Mouse (Mus musculus): ENCODE results near the gene Acot13.
"Not testable (repeated sequence)": the region's sequence is repeated elsewhere in the genome, so short reads cannot be mapped to it uniquely, and the experiment has no call there.

Acot13 gene

DNA sequence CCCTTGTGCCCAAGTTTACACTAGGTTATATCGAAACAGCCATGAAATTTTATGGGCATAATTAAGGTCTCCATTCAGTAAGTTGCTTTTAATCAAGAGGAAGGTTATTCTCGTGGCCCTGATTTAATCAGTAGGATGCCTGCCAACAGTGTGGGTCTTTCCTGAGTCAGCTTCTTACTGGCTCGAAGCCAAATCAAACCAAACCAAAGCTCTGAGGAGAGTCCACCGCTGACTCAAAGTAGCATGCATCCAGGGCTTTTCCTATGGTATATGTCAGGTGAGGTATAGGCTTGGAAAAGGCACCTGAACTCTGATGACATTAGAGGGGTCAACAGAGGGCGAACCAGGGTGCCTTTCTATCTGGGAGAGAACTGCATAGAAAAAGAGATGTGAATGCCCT is 49.4 kb downstream of the Acot13 start:
- peak in 1 of 2 experiments; percentile 34 for DNase-seq

DNA sequence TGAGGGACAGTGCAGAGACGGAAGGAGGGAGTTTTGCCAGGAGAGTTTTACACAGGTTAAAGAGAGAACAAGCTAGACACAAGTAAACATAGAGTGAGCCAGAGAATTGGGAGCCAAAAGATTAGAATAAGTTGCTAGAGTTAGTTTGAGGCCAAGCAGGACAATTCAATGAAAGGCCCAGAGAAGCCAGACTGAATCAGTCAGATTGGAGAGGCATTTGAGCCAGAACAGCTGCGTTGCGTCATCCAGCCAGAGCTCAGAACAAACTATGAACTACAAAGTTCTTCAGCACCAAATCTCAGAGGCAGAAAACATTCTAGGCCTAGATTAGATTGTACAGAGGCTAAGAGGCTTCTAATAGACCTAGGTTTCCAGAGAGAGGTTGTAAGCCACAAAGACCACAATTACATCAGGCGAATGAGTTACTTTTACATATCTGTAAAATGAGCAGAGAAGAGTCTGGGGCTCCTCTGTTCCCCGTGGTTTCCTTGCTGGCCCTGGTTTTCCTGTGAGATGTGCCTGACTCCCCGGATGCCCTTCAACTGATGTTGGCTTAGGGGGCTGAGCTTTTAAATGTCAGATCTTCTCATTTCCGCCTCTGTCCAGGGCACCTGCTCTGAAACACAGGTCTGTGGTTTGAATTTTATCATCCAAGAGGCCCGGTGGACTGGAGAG is 52.5 kb downstream of the Acot13 start:
- no peak for DNase-seq

DNA sequence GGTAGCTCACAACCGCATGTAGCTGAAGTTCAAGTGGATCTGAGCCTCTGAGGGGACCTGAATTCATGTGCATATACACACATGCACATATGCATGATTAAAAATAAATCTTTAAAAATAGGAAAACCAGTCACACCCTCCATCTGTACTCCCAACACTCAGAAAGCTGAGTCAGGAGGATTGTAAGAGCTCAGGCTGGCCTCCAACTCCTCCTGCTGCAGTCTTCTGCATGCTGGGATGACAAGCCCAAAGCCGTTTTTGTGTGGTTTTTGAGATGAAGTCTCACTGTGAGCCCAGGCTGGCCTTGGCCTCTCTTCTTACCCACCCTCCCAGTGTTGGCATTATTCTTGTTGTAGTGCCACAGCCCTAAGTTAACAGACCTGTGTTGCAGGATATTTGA is 53.3 kb downstream of the Acot13 start:
- no peak for DNase-seq

DNA sequence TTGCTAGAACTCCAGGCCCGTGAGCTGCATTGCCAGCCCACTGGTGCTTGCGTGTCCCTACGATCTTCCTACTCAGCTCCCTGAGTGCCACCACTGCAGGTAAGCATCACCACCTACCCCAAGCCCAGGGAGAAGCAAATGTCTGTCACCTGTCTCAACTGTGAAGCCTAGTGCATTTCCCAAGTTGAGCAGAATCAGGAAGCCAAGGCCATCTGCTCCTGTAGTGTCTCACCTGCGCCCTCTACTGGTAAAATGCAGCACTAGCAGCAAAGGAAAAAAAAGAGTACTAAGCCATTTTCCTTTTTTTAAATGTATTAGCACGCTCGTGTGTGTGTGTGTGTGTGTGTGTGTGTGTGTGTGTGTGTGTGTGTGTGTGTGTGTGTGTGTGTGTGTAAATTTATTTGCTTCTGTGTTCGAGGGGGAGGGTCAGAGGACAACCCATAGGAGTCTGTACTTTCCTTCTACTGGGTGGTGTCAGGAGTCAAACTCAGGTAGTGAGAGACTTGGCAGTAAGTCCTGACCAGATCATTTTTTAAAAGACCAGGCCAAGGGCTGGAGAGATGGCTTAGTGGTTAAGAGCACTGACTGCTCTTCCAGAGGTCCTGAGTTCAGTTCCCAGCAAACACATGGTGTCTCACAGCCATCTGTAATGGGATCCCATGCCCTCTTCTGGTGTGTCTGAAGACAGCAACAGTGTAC is 55.0 kb downstream of the Acot13 start:
- peak; percentile 61 to 71 for DNase-seq

DNA sequence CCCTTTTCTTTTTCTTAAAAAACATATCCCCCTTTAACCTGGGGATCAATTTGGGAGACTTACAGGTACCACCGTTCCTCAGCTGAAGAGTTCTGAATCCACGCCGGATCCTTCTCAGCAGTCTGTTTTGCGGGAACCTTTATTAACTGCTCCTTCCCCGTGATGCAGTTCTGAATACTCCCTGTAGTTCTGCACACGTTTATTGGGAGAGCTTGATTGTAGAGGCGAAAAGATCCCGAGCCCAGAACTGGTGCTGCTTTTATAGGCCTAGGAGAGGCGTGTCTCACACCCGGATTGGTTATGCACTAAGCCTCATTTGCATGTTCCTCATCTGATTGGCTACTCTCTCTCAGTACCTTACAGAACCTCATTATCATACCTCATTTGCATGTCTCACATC is 59.9 kb downstream of the Acot13 start:
- not testable (repeated sequence) for DNase-seq
